Mouse (Mus musculus): Measurements from ENCODE around the gene Dnaic1.

Gene Dnaic1

GRCm38 (mm10) chr4:41571490-41571889 is 1.9 kb downstream of the Dnaic1 start:
- no peak for DNase-seq (ENCODE audit: low spot score)

- no peak for DNase-seq (ENCODE audit: low spot score)
These were observed 3.9 kb downstream of the Dnaic1 start for GRCm38 (mm10) chr4:41573492-41573891.

- no peak for DNase-seq (ENCODE audit: low spot score)
These were observed 6.3 kb downstream of the Dnaic1 start for GRCm38 (mm10) chr4:41575914-41576313.

- DNase-seq (ENCODE audit: low spot score): no peak
These were observed 13.8 kb downstream of the Dnaic1 start for GRCm38 (mm10) chr4:41583353-41583752.

- no peak for DNase-seq (ENCODE audit: low spot score)
These were observed 33.2 kb downstream of the Dnaic1 start for GRCm38 (mm10) chr4:41602818-41603217.

- no peak for DNase-seq (ENCODE audit: low spot score)
These were observed 35.2 kb downstream of the Dnaic1 start for GRCm38 (mm10) chr4:41604476-41605396.

- no peak for DNase-seq (ENCODE audit: low spot score)
These were observed 37.2 kb downstream of the Dnaic1 start for GRCm38 (mm10) chr4:41606784-41607183.

- DNase-seq (ENCODE audit: low spot score): no peak
These were observed 40.4 kb downstream of the Dnaic1 start for GRCm38 (mm10) chr4:41609681-41610593.

GRCm38 (mm10) chr4:41610594-41610980 is 41.0 kb downstream of the Dnaic1 start:
- DNase-seq (ENCODE audit: low spot score): no peak

GRCm38 (mm10) chr4:41612166-41612565 is 42.6 kb downstream of the Dnaic1 start:
- no peak for DNase-seq (ENCODE audit: low spot score)

GRCm38 (mm10) chr4:41614156-41614555 is 44.6 kb downstream of the Dnaic1 start:
- peak; percentile 17 for DNase-seq (ENCODE audit: low spot score)

- DNase-seq (ENCODE audit: low spot score): no peak
These were observed 46.4 kb downstream of the Dnaic1 start for GRCm38 (mm10) chr4:41615661-41616599.

GRCm38 (mm10) chr4:41618916-41619746 is 49.6 kb downstream of the Dnaic1 start:
- no peak for DNase-seq (ENCODE audit: low spot score)

GRCm38 (mm10) chr4:41622071-41622470 is 52.5 kb downstream of the Dnaic1 start:
- DNase-seq (ENCODE audit: low spot score): no peak

- no peak for DNase-seq (ENCODE audit: low spot score)
These were observed 58.8 kb downstream of the Dnaic1 start for GRCm38 (mm10) chr4:41628202-41628927.

- DNase-seq (ENCODE audit: low spot score): no peak
These were observed 60.6 kb downstream of the Dnaic1 start for GRCm38 (mm10) chr4:41630196-41630595.

- no peak for DNase-seq (ENCODE audit: low spot score)
These were observed 61.8 kb downstream of the Dnaic1 start for GRCm38 (mm10) chr4:41631390-41631789.

- no peak for DNase-seq (ENCODE audit: low spot score)
These were observed 63.4 kb downstream of the Dnaic1 start for GRCm38 (mm10) chr4:41633001-41633400.

- no peak for DNase-seq (ENCODE audit: low spot score)
These were observed 65.1 kb downstream of the Dnaic1 start for GRCm38 (mm10) chr4:41634631-41635030.

GRCm38 (mm10) chr4:41635224-41635623 is 65.6 kb downstream of the Dnaic1 start:
- DNase-seq (ENCODE audit: low spot score): no peak
